Mouse (Mus musculus) testis, adult 2 months (tissue): Measurements from ENCODE around the gene Rpgrip1l.

Experiments used
- CTCF ChIP-seq: fragments of 200-500 bp; IDR thresholded peaks from 2 replicates; pipeline ENCODE4 v1.5.1; 2012; ENCODE audit warnings: low read depth, mild to moderate bottlenecking, inconsistent platforms, low read length, moderate library complexity; ENCODE audit not compliant: control insufficient read depth, insufficient read depth, insufficient replicate concordance
- POLR2A ChIP-seq: fragments of 200-500 bp; IDR thresholded peaks from 2 replicates; pipeline ENCODE4 v1.6.1; 2012; ENCODE audit warnings: low read depth, mild to moderate bottlenecking, inconsistent platforms, low read length, moderate library complexity; ENCODE audit not compliant: control insufficient read depth

DNA sequence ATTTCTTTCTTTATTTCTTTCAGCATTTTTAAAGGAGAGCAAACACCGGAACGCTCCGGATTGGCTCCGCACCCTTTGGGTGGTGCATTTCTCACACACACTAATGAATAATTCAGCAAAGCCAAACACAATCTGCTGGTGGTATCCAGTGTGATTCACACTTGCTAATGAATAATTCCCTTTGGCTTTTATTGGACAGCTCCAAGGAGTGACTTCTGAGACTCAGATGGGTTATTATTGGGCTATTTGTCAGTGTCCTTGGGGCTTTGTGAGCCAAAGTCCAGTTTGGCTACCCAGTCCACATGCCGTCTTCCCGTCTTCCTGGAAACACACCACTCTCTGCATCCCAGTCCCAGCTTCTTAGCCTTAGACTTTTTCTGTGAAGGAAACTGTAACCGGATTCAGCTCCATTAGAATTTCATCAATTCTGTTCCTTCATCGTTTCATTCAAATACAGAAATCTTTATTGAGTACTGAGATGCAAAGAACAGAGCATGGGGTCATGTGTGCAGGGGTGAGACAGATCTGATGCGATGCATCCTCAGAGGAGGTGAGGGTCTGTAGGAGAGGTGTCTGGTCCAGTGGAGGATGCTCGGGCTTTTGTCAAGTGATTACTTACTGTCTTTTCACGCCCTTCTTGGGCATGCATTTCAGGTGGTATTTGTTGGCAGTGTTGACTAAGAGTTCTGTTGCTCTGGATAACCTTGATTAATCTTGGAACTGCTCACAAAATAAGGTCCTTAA, 43.1 kb upstream of the Rpgrip1l start:
- TF ChIP-seq CTCF (no peak), POLR2A (no peak)
